Mouse (Mus musculus) lung, adult 2 months (tissue): ENCODE results near the gene Acr.

Experiments used
- CTCF ChIP-seq: fragments of 200-500 bp; IDR thresholded peaks from 2 replicates; pipeline ENCODE4 v1.5.1; 2011; ENCODE audit warnings: mild to moderate bottlenecking, low read length, control low read depth; ENCODE audit not compliant: insufficient read depth
- POLR2A ChIP-seq: fragments of 200-500 bp; IDR thresholded peaks from 2 replicates; pipeline ENCODE4 v1.6.1; 2011; ENCODE audit warnings: low read depth, mild to moderate bottlenecking, control low read depth, low read length, borderline replicate concordance; ENCODE audit errors: extremely low read depth

- TF ChIP-seq POLR2A (no peak), CTCF (no peak)
Observed at GRCm38 (mm10) chr15:89592548-89592947, 24.4 kb downstream of the Acr start.
